Mouse (Mus musculus): ENCODE results near the gene Ccdc13. TPM values are rescaled to one million over a fixed set of nuclear protein-coding genes. Genes with fewer than 3 reads are reported as not detected.

Ccdc13 gene
- polyA plus RNA-seq, 1 experiment from 2014 or later: 3.6 TPM

GRCm38 (mm10) chr9:121856649-121857416 is 17.6 kb upstream of the Ccdc13 start:
- Histone ChIP-seq H3K9ac (ENCODE audit: low read length) (peak overlapping the region; percentile 81), H3K4me2 (ENCODE audit: low read depth) (peak overlapping the region; percentile 87), H3K4me3 (ENCODE audit: low read depth, low read length) (peak overlapping the region; percentile 79), H3K9me3 (ENCODE audit: control insufficient read depth, low read length) (no peaks in the 10 kb centered on the region), H3K4me1 (ENCODE audit: control insufficient read depth, insufficient read depth, low read length) (no peaks in the 10 kb centered on the region; the same call in 1 of the 2 replicates), H3K27ac (ENCODE audit: low read depth, low read length) (peak overlapping the region; percentile 93), H3K36me3 (ENCODE audit: control insufficient read depth, insufficient read depth, low read length) (no peaks in the 10 kb centered on the region), H3K27me3 (ENCODE audit: control insufficient read depth, insufficient read depth, low read length) (no peaks in the 10 kb centered on the region)
- 2% methylated on average over 39 of the region's 39 CpGs for WGBS
- no peak for DNase-seq (ENCODE audit: low spot score)
- no peak; the same call in none of the 2 replicates for ATAC-seq (ENCODE audit: insufficient read depth, low FRiP score, low TSS enrichment)

GRCm38 (mm10) chr9:121854246-121854645 is 15.0 kb upstream of the Ccdc13 start:
- H3K27me3 ChIP-seq (ENCODE audit: control insufficient read depth, insufficient read depth, low read length): no peaks in the 10 kb centered on the region
- no peak overlapping the region for H3K4me2 ChIP-seq (ENCODE audit: low read depth)
- H3K36me3 ChIP-seq (ENCODE audit: control insufficient read depth, insufficient read depth, low read length): no peaks in the 10 kb centered on the region
- DNase-seq (ENCODE audit: low spot score) (no peak), ATAC-seq (ENCODE audit: insufficient read depth, low FRiP score, low TSS enrichment) (no peak)
- H3K4me3 ChIP-seq (ENCODE audit: low read depth, low read length): no peak overlapping the region
- H3K27ac ChIP-seq (ENCODE audit: low read depth, low read length): no peak overlapping the region
- H3K9me3 ChIP-seq (ENCODE audit: control insufficient read depth, low read length): no peaks in the 10 kb centered on the region
- H3K4me1 ChIP-seq (ENCODE audit: control insufficient read depth, insufficient read depth, low read length): no peaks in the 10 kb centered on the region; the same call in 1 of the 2 replicates
- H3K9ac ChIP-seq (ENCODE audit: low read length): no peak overlapping the region
- 97% methylated on average over 3 of the region's 3 CpGs for WGBS

GRCm38 (mm10) chr9:121847842-121848241 is 8.6 kb upstream of the Ccdc13 start:
- Histone ChIP-seq H3K4me2 (ENCODE audit: low read depth) (no peak overlapping the region), H3K4me3 (ENCODE audit: low read depth, low read length) (no peak overlapping the region), H3K4me1 (ENCODE audit: control insufficient read depth, insufficient read depth, low read length) (no peaks in the 10 kb centered on the region), H3K9me3 (ENCODE audit: control insufficient read depth, low read length) (no peaks in the 10 kb centered on the region), H3K36me3 (ENCODE audit: control insufficient read depth, insufficient read depth, low read length) (0 out of 2 replicates have a peak, but pooled peaks cover 4% of the 10 kb centered on the region), H3K27ac (ENCODE audit: low read depth, low read length) (no peak overlapping the region), H3K9ac (ENCODE audit: low read length) (no peak overlapping the region), H3K27me3 (ENCODE audit: control insufficient read depth, insufficient read depth, low read length) (no peaks in the 10 kb centered on the region)
- no peak for DNase-seq (ENCODE audit: low spot score)
- ATAC-seq (ENCODE audit: insufficient read depth, low FRiP score, low TSS enrichment): no peak
- WGBS: 80% methylated on average over 5 of the region's 5 CpGs

DNA sequence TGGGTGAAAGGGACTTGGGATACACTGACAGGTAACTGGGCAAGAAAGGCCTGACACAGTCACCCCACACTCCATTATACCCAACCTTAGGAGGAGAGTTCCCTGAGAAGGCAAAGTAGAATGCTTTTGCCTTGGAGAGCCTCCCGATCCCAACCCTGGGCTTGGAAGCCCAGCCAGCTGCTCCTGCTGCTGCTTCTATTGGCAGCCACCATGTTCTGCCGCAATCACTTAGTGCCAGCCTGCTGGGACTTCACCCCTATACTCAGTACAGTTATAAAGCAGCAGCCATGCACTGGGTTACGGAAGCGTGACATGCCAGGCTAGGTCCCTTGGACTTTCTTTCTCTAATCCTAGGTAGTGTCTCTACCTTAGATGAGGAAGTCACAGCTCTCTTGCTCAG is 7.9 kb upstream of the Ccdc13 start:
- no peak for ATAC-seq (ENCODE audit: insufficient read depth, low FRiP score, low TSS enrichment)
- Histone ChIP-seq H3K9ac (ENCODE audit: low read length) (no peak overlapping the region), H3K36me3 (ENCODE audit: control insufficient read depth, insufficient read depth, low read length) (0 out of 2 replicates have a peak, but pooled peaks cover 4% of the 10 kb centered on the region)

DNA sequence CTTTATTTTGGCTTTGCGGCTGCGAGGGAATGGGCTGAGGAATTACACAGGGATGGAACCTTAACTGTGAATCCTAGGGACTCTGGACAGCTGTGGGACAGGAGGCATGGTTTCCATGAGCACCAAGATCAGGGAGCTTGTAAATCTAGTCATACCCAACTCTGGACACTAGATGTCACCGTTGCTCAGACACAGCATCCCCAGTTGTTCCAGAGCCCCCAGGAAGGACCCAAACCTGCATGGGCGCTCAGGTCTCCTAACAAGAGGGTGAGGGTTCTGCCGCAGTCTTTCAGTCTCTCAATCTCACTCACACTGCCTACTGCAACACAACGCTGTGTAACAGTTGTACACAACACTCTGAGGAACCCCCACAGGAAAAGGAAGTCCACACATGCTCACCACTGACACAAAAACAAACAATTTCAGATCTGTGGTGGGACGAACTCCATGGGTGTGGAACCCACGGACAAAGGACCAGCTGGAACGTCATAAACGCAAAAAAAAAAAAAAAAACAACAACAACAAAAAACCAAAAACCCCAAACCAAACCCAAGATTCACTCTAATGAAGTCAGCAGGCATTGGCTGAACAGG is 7.4 kb upstream of the Ccdc13 start:
- DNase-seq (ENCODE audit: low spot score) (peak; percentile 52), ATAC-seq (ENCODE audit: insufficient read depth, low FRiP score, low TSS enrichment) (no peak)
- WGBS: 61% methylated on average over 10 of the region's 10 CpGs
- no peaks in the 10 kb centered on the region for H3K4me1 ChIP-seq (ENCODE audit: control insufficient read depth, insufficient read depth, low read length)
- H3K27me3 ChIP-seq (ENCODE audit: control insufficient read depth, insufficient read depth, low read length): no peaks in the 10 kb centered on the region
- H3K4me2 ChIP-seq (ENCODE audit: low read depth): no peak overlapping the region
- no peak overlapping the region for H3K27ac ChIP-seq (ENCODE audit: low read depth, low read length)
- 0 out of 2 replicates have a peak, but pooled peaks cover 4% of the 10 kb centered on the region for H3K36me3 ChIP-seq (ENCODE audit: control insufficient read depth, insufficient read depth, low read length)
- H3K9ac ChIP-seq (ENCODE audit: low read length): no peak overlapping the region
- no peaks in the 10 kb centered on the region for H3K9me3 ChIP-seq (ENCODE audit: control insufficient read depth, low read length)
- no peak overlapping the region for H3K4me3 ChIP-seq (ENCODE audit: low read depth, low read length)

More for the DNA sequence above, 7.9 kb upstream of the Ccdc13 start:
- Histone ChIP-seq H3K4me1 (ENCODE audit: control insufficient read depth, insufficient read depth, low read length) (no peaks in the 10 kb centered on the region), H3K9me3 (ENCODE audit: control insufficient read depth, low read length) (no peaks in the 10 kb centered on the region), H3K4me2 (ENCODE audit: low read depth) (no peak overlapping the region), H3K4me3 (ENCODE audit: low read depth, low read length) (no peak overlapping the region), H3K27ac (ENCODE audit: low read depth, low read length) (no peak overlapping the region), H3K27me3 (ENCODE audit: control insufficient read depth, insufficient read depth, low read length) (no peaks in the 10 kb centered on the region)
- WGBS: 92% methylated on average over 4 of the region's 4 CpGs
- no peak for DNase-seq (ENCODE audit: low spot score)

GRCm38 (mm10) chr9:121842914-121843313 is 3.7 kb upstream of the Ccdc13 start:
- Histone ChIP-seq H3K9me3 (ENCODE audit: control insufficient read depth, low read length) (no peaks in the 10 kb centered on the region), H3K4me2 (ENCODE audit: low read depth) (no peak overlapping the region), H3K9ac (ENCODE audit: low read length) (no peak overlapping the region), H3K4me1 (ENCODE audit: control insufficient read depth, insufficient read depth, low read length) (no peaks in the 10 kb centered on the region), H3K4me3 (ENCODE audit: low read depth, low read length) (no peak overlapping the region), H3K27me3 (ENCODE audit: control insufficient read depth, insufficient read depth, low read length) (no peaks in the 10 kb centered on the region; the same call in 1 of the 2 replicates), H3K27ac (ENCODE audit: low read depth, low read length) (no peak overlapping the region), H3K36me3 (ENCODE audit: control insufficient read depth, insufficient read depth, low read length) (0 out of 2 replicates have a peak, but pooled peaks cover 2% of the 10 kb centered on the region)
- 96% methylated on average over 2 of the region's 2 CpGs for WGBS
- no peak for ATAC-seq (ENCODE audit: insufficient read depth, low FRiP score, low TSS enrichment)
- DNase-seq (ENCODE audit: low spot score): no peak

- peak overlapping the region; percentile 48 for H3K4me3 ChIP-seq (ENCODE audit: low read depth, low read length)
- H3K9me3 ChIP-seq (ENCODE audit: control insufficient read depth, low read length): no peaks in the 10 kb centered on the region
- no peak; the same call in 1 of the 2 replicates for ATAC-seq (ENCODE audit: insufficient read depth, low FRiP score, low TSS enrichment)
- H3K36me3 ChIP-seq (ENCODE audit: control insufficient read depth, insufficient read depth, low read length): no peaks in the 10 kb centered on the region
- WGBS: 43% methylated on average over 7 of the region's 7 CpGs
- H3K27ac ChIP-seq (ENCODE audit: low read depth, low read length): no peak overlapping the region
- no peak overlapping the region for H3K9ac ChIP-seq (ENCODE audit: low read length)
- H3K27me3 ChIP-seq (ENCODE audit: control insufficient read depth, insufficient read depth, low read length): no peaks in the 10 kb centered on the region; the same call in 1 of the 2 replicates
- H3K4me2 ChIP-seq (ENCODE audit: low read depth): peak overlapping the region; percentile 73
- H3K4me1 ChIP-seq (ENCODE audit: control insufficient read depth, insufficient read depth, low read length): no peaks in the 10 kb centered on the region
- no peak for DNase-seq (ENCODE audit: low spot score)
Measured at GRCm38 (mm10) chr9:121839622-121839965, 333 bp upstream of the Ccdc13 start.

- WGBS: 94% methylated on average over 6 of the region's 6 CpGs
- Histone ChIP-seq H3K4me2 (ENCODE audit: low read depth) (no peak overlapping the region), H3K4me1 (ENCODE audit: control insufficient read depth, insufficient read depth, low read length) (no peaks in the 10 kb centered on the region), H3K9me3 (ENCODE audit: control insufficient read depth, low read length) (no peaks in the 10 kb centered on the region), H3K9ac (ENCODE audit: low read length) (no peak overlapping the region), H3K27ac (ENCODE audit: low read depth, low read length) (no peak overlapping the region), H3K27me3 (ENCODE audit: control insufficient read depth, insufficient read depth, low read length) (no peaks in the 10 kb centered on the region; the same call in 1 of the 2 replicates), H3K4me3 (ENCODE audit: low read depth, low read length) (no peak overlapping the region), H3K36me3 (ENCODE audit: control insufficient read depth, insufficient read depth, low read length) (no peaks in the 10 kb centered on the region)
- no peak for DNase-seq (ENCODE audit: low spot score)
- no peak for ATAC-seq (ENCODE audit: insufficient read depth, low FRiP score, low TSS enrichment)
Measured at GRCm38 (mm10) chr9:121838008-121838407, 1.3 kb downstream of the Ccdc13 start.

DNA sequence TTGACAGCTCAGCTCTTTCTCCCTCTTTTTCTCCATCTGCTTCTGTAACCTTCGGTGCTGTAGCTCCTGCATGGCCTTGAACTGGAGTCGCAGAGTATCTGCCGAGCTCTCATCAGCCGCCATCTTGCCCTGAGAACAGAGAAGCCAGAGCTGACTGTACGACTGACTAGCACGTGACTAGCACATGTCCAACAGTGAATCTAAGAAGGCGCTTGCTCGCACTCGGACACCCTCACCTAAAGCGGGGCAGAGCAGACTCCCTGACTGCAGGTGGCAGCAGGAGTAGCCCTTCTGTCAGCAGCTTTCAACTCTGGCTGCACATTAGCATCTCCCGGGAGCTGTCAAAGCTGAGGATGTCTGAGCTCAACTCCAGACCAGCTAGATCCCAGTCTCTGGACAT is 5.4 kb downstream of the Ccdc13 start:
- no peaks in the 10 kb centered on the region for H3K9me3 ChIP-seq (ENCODE audit: control insufficient read depth, low read length)
- 88% methylated on average over 11 of the region's 11 CpGs for WGBS

More for the DNA sequence above, 5.4 kb downstream of the Ccdc13 start:
- H3K4me2 ChIP-seq (ENCODE audit: low read depth): no peak overlapping the region
- no peaks in the 10 kb centered on the region for H3K36me3 ChIP-seq (ENCODE audit: control insufficient read depth, insufficient read depth, low read length)
- no peak overlapping the region for H3K4me3 ChIP-seq (ENCODE audit: low read depth, low read length)
- no peaks in the 10 kb centered on the region for H3K4me1 ChIP-seq (ENCODE audit: control insufficient read depth, insufficient read depth, low read length)
- H3K27me3 ChIP-seq (ENCODE audit: control insufficient read depth, insufficient read depth, low read length): no peaks in the 10 kb centered on the region; the same call in 1 of the 2 replicates
- H3K9ac ChIP-seq (ENCODE audit: low read length): no peak overlapping the region
- no peak overlapping the region for H3K27ac ChIP-seq (ENCODE audit: low read depth, low read length)
- ATAC-seq (ENCODE audit: insufficient read depth, low FRiP score, low TSS enrichment) (no peak), DNase-seq (ENCODE audit: low spot score) (no peak)

Data from neural tube, embryonic 11.5 days (tissue).